Mouse (Mus musculus) testis, adult 2 months (tissue): ENCODE measurements around the gene Slc37a4.
A peak's percentile ranks its signal among the peaks of the same experiment; 100 is the strongest.

Experiments used
- CTCF ChIP-seq: fragments of 200-500 bp; IDR thresholded peaks from 2 replicates; pipeline ENCODE4 v1.5.1; 2012; ENCODE audit warnings: low read depth, mild to moderate bottlenecking, inconsistent platforms, low read length, moderate library complexity; ENCODE audit not compliant: control insufficient read depth, insufficient read depth, insufficient replicate concordance
- POLR2A ChIP-seq: fragments of 200-500 bp; IDR thresholded peaks from 2 replicates; pipeline ENCODE4 v1.6.1; 2012; ENCODE audit warnings: low read depth, mild to moderate bottlenecking, inconsistent platforms, low read length, moderate library complexity; ENCODE audit not compliant: control insufficient read depth

- peak; percentile 84 for TF ChIP-seq POLR2A
- TF ChIP-seq CTCF = no peak
Measured at GRCm38 (mm10) chr9:44361190-44361917, 35.3 kb upstream of the Slc37a4 start, which contains the start of gene Vps11.
